Mouse (Mus musculus) C2C12 (cell line): ENCODE results near the gene Stag1. TPM values are rescaled to one million over a fixed set of nuclear protein-coding genes. Genes with fewer than 3 reads are reported as not detected.

Experiments used
- H3K27me3 ChIP-seq: one replicate; pipeline ENCODE4 v1.6.1; 2011; ENCODE audit not compliant: control insufficient read depth, insufficient read depth, insufficient read length
- H3K36me3 ChIP-seq: one replicate; pipeline ENCODE4 v1.6.1; 2011; ENCODE audit not compliant: control insufficient read depth, insufficient read depth
- H3K4me3 ChIP-seq: one replicate; pipeline ENCODE4 v1.5.1; 2011; ENCODE audit warnings: mild to moderate bottlenecking, control low read depth; ENCODE audit not compliant: poor library complexity, insufficient read depth, severe bottlenecking
- H3K79me2 ChIP-seq: one replicate; pipeline ENCODE4 v1.6.1; 2011; ENCODE audit not compliant: control insufficient read depth, insufficient read depth
- H3K79me3 ChIP-seq: one replicate; pipeline ENCODE4 v1.6.1; 2011; ENCODE audit warnings: low read depth, control low read depth
- H3ac ChIP-seq: one replicate; pipeline ENCODE3; 2011; ENCODE audit warnings: low read depth; ENCODE audit not compliant: control insufficient read depth, insufficient read length
- CEBPB ChIP-seq: IDR thresholded peaks from one replicate; pipeline ENCODE4 v1.6.1; 2011; ENCODE audit warnings: low read depth, mild to moderate bottlenecking, control low read depth, moderate library complexity
- CTCF ChIP-seq: IDR thresholded peaks from one replicate; pipeline ENCODE4 v1.5.1; 2011; ENCODE audit not compliant: control insufficient read depth, insufficient read depth, insufficient read length
- FOSL1 ChIP-seq: IDR thresholded peaks from one replicate; pipeline ENCODE4 v1.8.0; 2011; ENCODE audit warnings: mild to moderate bottlenecking, low read length; ENCODE audit not compliant: poor library complexity, insufficient read depth, severe bottlenecking
- MAX ChIP-seq: IDR thresholded peaks from one replicate; pipeline ENCODE4 v1.6.1; 2011; ENCODE audit warnings: mild to moderate bottlenecking, control low read depth
- MYOD1 ChIP-seq: IDR thresholded peaks from one replicate; pipeline ENCODE4 v1.6.1; 2011; ENCODE audit warnings: low read depth; ENCODE audit not compliant: control insufficient read depth, insufficient read length
- MYOG ChIP-seq: IDR thresholded peaks from one replicate; pipeline ENCODE4 v1.6.1; 2011; ENCODE audit not compliant: control insufficient read depth, insufficient read length; ENCODE audit errors: extremely low read depth
- USF1 ChIP-seq: IDR thresholded peaks from one replicate; pipeline ENCODE4 v1.6.1; 2011; ENCODE audit warnings: low read depth, mild to moderate bottlenecking, control low read depth, moderate library complexity
- polyA plus RNA-seq: library from polyadenylated mRNA; unstranded; fragments of >200 nt; fragmentation: generic; extraction: Trizol; gene quantifications from one replicate; pipeline ENCODE4 v1.2.1, GENCODE M21; 2012; ENCODE audit warnings: missing spikeins

Stag1 gene
- polyA plus RNA-seq, 1 experiment, result 6.6 TPM

- no peaks in the 10 kb centered on the region for H3K27me3 ChIP-seq
- peaks cover 100% of the 10 kb centered on the region for H3K79me2 ChIP-seq
- TF ChIP-seq MYOD1, result no peak
- no peak for TF ChIP-seq CEBPB
- no peak for TF ChIP-seq CTCF
- TF ChIP-seq FOSL1, result no peak
- no peak for TF ChIP-seq MYOG
- no peak for TF ChIP-seq USF1
- TF ChIP-seq MAX, result no peak
- no peak overlapping the region for H3K4me3 ChIP-seq
- H3K36me3 ChIP-seq, result peaks cover 4% of the 10 kb centered on the region
- peaks cover 92% of the 10 kb centered on the region for H3K79me3 ChIP-seq
- H3ac ChIP-seq, result no peak overlapping the region
Observed at GRCm38 (mm10) chr9:100654104-100654503, 56.5 kb downstream of the Stag1 start.

DNA sequence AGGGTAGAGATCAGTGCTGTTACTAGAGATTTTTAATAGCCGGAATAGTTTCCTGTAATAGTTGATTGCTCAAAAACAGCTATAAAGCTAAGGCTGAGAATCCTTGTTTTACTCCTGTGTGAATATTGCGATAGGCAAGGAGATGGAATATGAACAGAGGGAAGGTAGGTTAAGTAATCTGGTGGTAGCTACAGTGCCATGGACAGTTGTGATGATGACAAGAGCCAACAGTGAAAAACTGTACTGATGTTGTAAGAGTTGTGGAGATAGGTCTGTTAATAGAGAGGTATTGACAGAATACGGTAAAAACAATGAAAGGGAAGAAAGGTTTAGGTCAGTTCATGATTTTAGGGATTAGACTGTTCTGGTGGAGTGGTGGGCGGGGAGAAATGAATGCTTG, 58.5 kb downstream of the Stag1 start:
- Histone ChIP-seq H3K79me2 (peaks cover 100% of the 10 kb centered on the region), H3ac (no peak overlapping the region), H3K27me3 (no peaks in the 10 kb centered on the region), H3K36me3 (peaks cover 4% of the 10 kb centered on the region), H3K4me3 (no peak overlapping the region), H3K79me3 (peaks cover 95% of the 10 kb centered on the region)
- TF ChIP-seq MYOG (no peak), FOSL1 (no peak), MAX (no peak)

DNA sequence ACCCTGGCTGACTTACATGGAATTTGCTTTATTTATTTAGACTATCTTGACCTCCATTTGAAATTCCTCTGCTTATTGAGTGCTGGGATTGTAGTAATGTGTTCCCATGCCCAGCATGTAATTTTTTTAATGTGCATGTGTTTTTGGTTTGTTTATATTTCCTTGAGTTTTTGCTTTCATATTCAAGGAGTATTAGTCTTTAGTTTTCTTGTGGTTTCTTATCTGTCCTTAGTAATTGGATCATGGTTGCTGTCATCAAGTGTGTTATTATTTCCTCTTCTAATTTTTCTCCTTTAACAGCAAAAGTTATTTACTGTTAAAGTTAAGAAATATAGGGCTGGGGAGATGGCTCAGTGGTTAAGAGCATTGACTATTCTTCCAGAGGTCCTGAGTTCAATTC, 63.0 kb downstream of the Stag1 start:
- H3K4me3 ChIP-seq, result no peak overlapping the region
- TF ChIP-seq MYOG (no peak), USF1 (no peak), CEBPB (no peak), CTCF (no peak), MYOD1 (no peak), MAX (no peak), FOSL1 (no peak)
- H3K79me3 ChIP-seq, result peaks cover 93% of the 10 kb centered on the region
- no peaks in the 10 kb centered on the region for H3K36me3 ChIP-seq
- no peak overlapping the region for H3ac ChIP-seq
- H3K27me3 ChIP-seq, result no peaks in the 10 kb centered on the region
- H3K79me2 ChIP-seq, result peaks cover 100% of the 10 kb centered on the region

DNA sequence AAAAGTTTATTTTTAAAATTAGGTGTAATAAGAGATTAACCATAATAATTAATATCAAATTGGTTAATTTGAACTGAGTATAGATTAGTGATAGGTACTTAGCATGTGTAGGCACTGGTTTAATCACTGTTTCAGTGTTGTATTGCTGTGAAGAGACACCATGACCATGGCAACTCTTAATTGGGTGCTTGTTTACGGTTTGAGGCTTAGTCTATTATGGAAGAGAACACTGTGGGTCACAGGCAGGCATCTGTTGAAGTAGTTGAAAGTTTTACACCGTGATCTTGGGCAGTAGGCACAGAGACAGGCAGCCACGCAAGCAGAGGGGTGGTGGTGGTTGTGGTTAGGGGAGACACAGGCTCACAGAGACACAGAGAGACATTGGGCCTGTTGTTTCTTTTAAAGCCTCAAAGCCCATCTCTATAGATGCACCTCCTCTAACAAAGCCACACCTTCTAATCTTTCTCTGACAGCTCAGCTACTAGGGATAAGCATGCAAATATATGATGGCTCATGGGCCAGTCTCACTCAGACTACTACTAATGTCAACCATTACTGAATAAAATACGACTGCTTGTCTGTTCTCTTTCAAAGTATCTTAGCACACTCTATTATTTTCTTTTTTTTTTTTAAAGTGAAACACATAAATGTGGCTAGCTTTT, 66.0 kb downstream of the Stag1 start:
- H3K79me3 ChIP-seq, result peaks cover 82% of the 10 kb centered on the region
- peaks cover 98% of the 10 kb centered on the region for H3K79me2 ChIP-seq
- no peak for TF ChIP-seq MYOG
- no peak for TF ChIP-seq MYOD1
- TF ChIP-seq CTCF, result no peak
- no peak for TF ChIP-seq USF1
- TF ChIP-seq FOSL1, result no peak
- no peak for TF ChIP-seq MAX
- no peak for TF ChIP-seq CEBPB
- no peaks in the 10 kb centered on the region for H3K36me3 ChIP-seq
- H3ac ChIP-seq, result no peak overlapping the region
- H3K4me3 ChIP-seq, result no peak overlapping the region
- H3K27me3 ChIP-seq, result no peaks in the 10 kb centered on the region

DNA sequence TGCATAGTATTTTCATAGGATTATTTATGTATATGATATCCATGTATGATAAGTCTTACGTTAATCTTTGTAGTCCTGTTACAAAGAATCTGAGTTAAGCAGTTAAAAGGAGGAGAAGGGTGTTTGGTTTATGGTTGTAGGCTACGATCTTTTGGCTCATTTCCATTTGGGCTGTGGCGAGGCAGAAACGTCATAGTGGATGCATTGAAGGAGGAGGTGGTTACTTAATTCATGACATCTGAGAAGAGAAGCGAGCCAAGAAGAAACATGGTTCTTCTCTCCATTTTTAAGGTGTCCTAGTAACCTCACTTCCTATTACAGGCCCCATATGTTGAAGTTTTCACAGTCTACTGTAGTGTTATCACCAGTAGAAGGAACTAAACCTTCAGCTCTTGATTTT, 72.6 kb downstream of the Stag1 start:
- H3K27me3 ChIP-seq, result no peaks in the 10 kb centered on the region
- no peak overlapping the region for H3ac ChIP-seq
- H3K79me3 ChIP-seq, result peaks cover 77% of the 10 kb centered on the region
- H3K36me3 ChIP-seq, result no peaks in the 10 kb centered on the region
- no peak overlapping the region for H3K4me3 ChIP-seq
- H3K79me2 ChIP-seq, result peaks cover 98% of the 10 kb centered on the region
- TF ChIP-seq USF1, result no peak
- no peak for TF ChIP-seq MYOG
- no peak for TF ChIP-seq CEBPB
- TF ChIP-seq FOSL1, result no peak
- no peak for TF ChIP-seq MAX
- TF ChIP-seq CTCF, result no peak
- TF ChIP-seq MYOD1, result no peak

DNA sequence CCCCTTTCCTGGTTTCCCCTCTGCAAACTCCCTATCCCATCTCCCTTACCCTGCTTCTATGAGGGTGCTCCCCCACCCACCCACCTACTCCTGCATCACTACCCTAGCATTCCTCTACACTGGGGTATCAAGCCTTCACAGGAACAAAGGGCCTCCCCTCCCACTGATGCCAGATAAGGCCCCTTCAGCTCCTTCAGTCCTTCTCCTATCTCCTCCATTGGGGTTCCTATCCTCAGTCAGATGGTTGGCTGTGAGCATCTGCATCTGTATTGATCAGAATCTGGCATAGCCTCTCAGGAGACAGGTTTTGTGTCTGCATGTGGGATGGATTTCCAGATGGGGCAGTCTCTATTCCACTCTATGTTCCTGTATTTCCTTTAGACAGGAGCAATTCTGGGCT, 81.4 kb downstream of the Stag1 start:
- Histone ChIP-seq H3K27me3 (no peaks in the 10 kb centered on the region), H3K79me2 (peaks cover 99% of the 10 kb centered on the region), H3ac (no peak overlapping the region), H3K36me3 (no peaks in the 10 kb centered on the region), H3K79me3 (peaks cover 75% of the 10 kb centered on the region), H3K4me3 (no peak overlapping the region)
- TF ChIP-seq USF1 (no peak), CTCF (no peak), CEBPB (no peak), MYOG (no peak), MAX (no peak), MYOD1 (no peak), FOSL1 (no peak)
